Mouse (Mus musculus) bone marrow macrophage, adult 2 months (primary cell): ENCODE results near the gene Leng1.

Experiments used
- CTCF ChIP-seq: IDR thresholded peaks from 2 replicates; pipeline ENCODE4 v1.5.1; 2012; ENCODE audit warnings: low read depth, mild to moderate bottlenecking, low read length, moderate library complexity
- POLR2A ChIP-seq: IDR thresholded peaks from 2 replicates; pipeline ENCODE4 v1.6.1; 2012; ENCODE audit warnings: mild to moderate bottlenecking, low read depth, low read length, borderline replicate concordance

DNA sequence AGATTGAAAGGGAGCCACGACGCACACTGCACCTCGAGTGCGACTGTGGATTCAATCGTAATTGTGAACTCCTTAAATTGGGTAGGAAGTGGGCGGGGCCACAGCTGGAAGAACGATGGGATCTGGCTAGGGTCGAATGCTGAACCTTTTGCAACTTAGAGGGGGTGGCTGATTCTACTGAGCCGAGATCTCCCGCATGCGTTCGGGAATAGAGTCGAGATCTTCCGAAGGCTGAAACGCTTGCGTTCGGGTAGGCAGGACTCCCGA is 28.1 kb upstream of the Leng1 start:
- no peak for TF ChIP-seq CTCF
- no peak for TF ChIP-seq POLR2A
